Mouse (Mus musculus): ENCODE results near the gene Hexim2. TPM values are rescaled to one million over a fixed set of nuclear protein-coding genes. Genes with fewer than 3 reads are reported as not detected.

Hexim2 gene
- total and polyA plus RNA-seq, 2 experiments from 2014 or later = 40.5 to 46.3 TPM

GRCm38 (mm10) chr11:103106386-103106785, 25.8 kb upstream of the Hexim2 start:
- H3K4me2 ChIP-seq (ENCODE audit: low read depth, low read length, poor library complexity, severe bottlenecking) = no peak overlapping the region
- WGBS = 68% methylated on average over 4 of the region's 4 CpGs
- no peak overlapping the region for H3K4me3 ChIP-seq (ENCODE audit: low read depth, low read length)
- H3K27ac ChIP-seq (ENCODE audit: low read depth, low read length) = no peak overlapping the region
- no peaks in the 10 kb centered on the region for H3K4me1 ChIP-seq (ENCODE audit: insufficient read depth, low read length)
- no peak for ATAC-seq (ENCODE audit: low FRiP score)
- peaks cover 8% of the 10 kb centered on the region; the same call in 1 of the 2 replicates for H3K27me3 ChIP-seq (ENCODE audit: insufficient read depth, low read length)
- H3K9me3 ChIP-seq (ENCODE audit: low read length) = no peaks in the 10 kb centered on the region
- no peak overlapping the region for H3K9ac ChIP-seq (replicated peaks; ENCODE audit: low read length, poor library complexity, severe bottlenecking)
- DNase-seq (ENCODE audit: low spot score) = no peak
- no peak for TF ChIP-seq CTCF (IDR thresholded peaks at IDR 0.05)
- H3K36me3 ChIP-seq (ENCODE audit: insufficient read depth, low read length) = no peaks in the 10 kb centered on the region

- no peak overlapping the region for H3K4me3 ChIP-seq (ENCODE audit: low read depth, low read length)
- H3K9ac ChIP-seq (replicated peaks; ENCODE audit: low read length, poor library complexity, severe bottlenecking) = no peak overlapping the region
- WGBS = 20% methylated on average over 10 of the region's 10 CpGs
- H3K4me2 ChIP-seq (ENCODE audit: low read depth, low read length, poor library complexity, severe bottlenecking) = peak overlapping the region; percentile 52
- H3K4me1 ChIP-seq (ENCODE audit: insufficient read depth, low read length) = peaks cover 5% of the 10 kb centered on the region
- H3K9me3 ChIP-seq (ENCODE audit: low read length) = no peaks in the 10 kb centered on the region
- H3K36me3 ChIP-seq (ENCODE audit: insufficient read depth, low read length) = no peaks in the 10 kb centered on the region
- no peak for TF ChIP-seq CTCF (IDR thresholded peaks at IDR 0.05)
- ATAC-seq (ENCODE audit: low FRiP score) (no peak), DNase-seq (ENCODE audit: low spot score) (no peak)
- H3K27me3 ChIP-seq (ENCODE audit: insufficient read depth, low read length) = peaks cover 13% of the 10 kb centered on the region; the same call in 1 of the 2 replicates
- H3K27ac ChIP-seq (ENCODE audit: low read depth, low read length) = no peak overlapping the region
Observed at GRCm38 (mm10) chr11:103111301-103111700, 20.9 kb upstream of the Hexim2 start.

GRCm38 (mm10) chr11:103111881-103112551, 20.2 kb upstream of the Hexim2 start:
- H3K4me2 ChIP-seq (ENCODE audit: low read depth, low read length, poor library complexity, severe bottlenecking) = peak overlapping the region; percentile 52
- no peaks in the 10 kb centered on the region for H3K36me3 ChIP-seq (ENCODE audit: insufficient read depth, low read length)
- peaks cover 13% of the 10 kb centered on the region; the same call in 1 of the 2 replicates for H3K27me3 ChIP-seq (ENCODE audit: insufficient read depth, low read length)
- no peak for ATAC-seq (ENCODE audit: low FRiP score)
- TF ChIP-seq CTCF (IDR thresholded peaks at IDR 0.05) = no peak
- peaks cover 5% of the 10 kb centered on the region for H3K4me1 ChIP-seq (ENCODE audit: insufficient read depth, low read length)
- H3K27ac ChIP-seq (ENCODE audit: low read depth, low read length) = no peak overlapping the region
- H3K9ac ChIP-seq (replicated peaks; ENCODE audit: low read length, poor library complexity, severe bottlenecking) = 0 out of 2 replicates have a peak overlapping the region, but pooled peaks have one; percentile 13
- H3K4me3 ChIP-seq (ENCODE audit: low read depth, low read length) = peak overlapping the region; percentile 25
- WGBS = 2% methylated on average over 27 of the region's 28 CpGs
- no peaks in the 10 kb centered on the region for H3K9me3 ChIP-seq (ENCODE audit: low read length)
- DNase-seq (ENCODE audit: low spot score) = no peak

GRCm38 (mm10) chr11:103112552-103112912, 19.7 kb upstream of the Hexim2 start:
- TF ChIP-seq CTCF (IDR thresholded peaks at IDR 0.05) = no peak
- ATAC-seq (ENCODE audit: low FRiP score) (no peak), DNase-seq (ENCODE audit: low spot score) (no peak)
- Histone ChIP-seq H3K27ac (ENCODE audit: low read depth, low read length) (no peak overlapping the region), H3K4me3 (ENCODE audit: low read depth, low read length) (peak overlapping the region; percentile 25; the same call in 1 of the 2 replicates), H3K9me3 (ENCODE audit: low read length) (no peaks in the 10 kb centered on the region), H3K27me3 (ENCODE audit: insufficient read depth, low read length) (peaks cover 13% of the 10 kb centered on the region; the same call in 1 of the 2 replicates), H3K4me1 (ENCODE audit: insufficient read depth, low read length) (peaks cover 5% of the 10 kb centered on the region), H3K4me2 (ENCODE audit: low read depth, low read length, poor library complexity, severe bottlenecking) (peak overlapping the region; percentile 52), H3K36me3 (ENCODE audit: insufficient read depth, low read length) (no peaks in the 10 kb centered on the region), H3K9ac (replicated peaks; ENCODE audit: low read length, poor library complexity, severe bottlenecking) (no peak overlapping the region)
- WGBS = 13% methylated on average over 9 of the region's 9 CpGs

GRCm38 (mm10) chr11:103113005-103113404, 19.2 kb upstream of the Hexim2 start:
- Histone ChIP-seq H3K9ac (replicated peaks; ENCODE audit: low read length, poor library complexity, severe bottlenecking) (no peak overlapping the region), H3K9me3 (ENCODE audit: low read length) (no peaks in the 10 kb centered on the region), H3K36me3 (ENCODE audit: insufficient read depth, low read length) (no peaks in the 10 kb centered on the region), H3K27me3 (ENCODE audit: insufficient read depth, low read length) (peaks cover 13% of the 10 kb centered on the region; the same call in 1 of the 2 replicates), H3K4me2 (ENCODE audit: low read depth, low read length, poor library complexity, severe bottlenecking) (no peak overlapping the region), H3K27ac (ENCODE audit: low read depth, low read length) (no peak overlapping the region), H3K4me1 (ENCODE audit: insufficient read depth, low read length) (peaks cover 5% of the 10 kb centered on the region), H3K4me3 (ENCODE audit: low read depth, low read length) (no peak overlapping the region)
- TF ChIP-seq CTCF (IDR thresholded peaks at IDR 0.05) = no peak
- WGBS = 34% methylated on average over 12 of the region's 12 CpGs
- ATAC-seq (ENCODE audit: low FRiP score) = no peak
- no peak for DNase-seq (ENCODE audit: low spot score)

- H3K4me3 ChIP-seq (ENCODE audit: low read depth, low read length) = no peak overlapping the region
- WGBS = 76% methylated on average over 4 of the region's 4 CpGs
- H3K9ac ChIP-seq (replicated peaks; ENCODE audit: low read length, poor library complexity, severe bottlenecking) = no peak overlapping the region
- no peak overlapping the region for H3K4me2 ChIP-seq (ENCODE audit: low read depth, low read length, poor library complexity, severe bottlenecking)
- peaks cover 13% of the 10 kb centered on the region; the same call in 1 of the 2 replicates for H3K27me3 ChIP-seq (ENCODE audit: insufficient read depth, low read length)
- DNase-seq (ENCODE audit: low spot score) = no peak
- no peak for TF ChIP-seq CTCF (IDR thresholded peaks at IDR 0.05)
- H3K36me3 ChIP-seq (ENCODE audit: insufficient read depth, low read length) = no peaks in the 10 kb centered on the region
- H3K4me1 ChIP-seq (ENCODE audit: insufficient read depth, low read length) = peaks cover 5% of the 10 kb centered on the region
- no peak for ATAC-seq (ENCODE audit: low FRiP score)
- H3K9me3 ChIP-seq (ENCODE audit: low read length) = no peaks in the 10 kb centered on the region
- H3K27ac ChIP-seq (ENCODE audit: low read depth, low read length) = no peak overlapping the region
Observed at GRCm38 (mm10) chr11:103113771-103114170, 18.5 kb upstream of the Hexim2 start.

Measured in midbrain, postnatal 0 days (tissue).